ENCODE assay signal across 25 mouse cellular contexts in genomic region chr16:35703763-35704679, GRCm38 (mm10).
A peak's percentile ranks its signal among the peaks of the same experiment; 100 is the strongest.
DNase-seq lines count a peak whose midpoint lies in the region; ATAC-seq lines count a peak whose summit lies in the region.
"Had no signal": no experiment of that assay in that cellular context is flagged by ENCODE, and none has a peak within 500 bp of the region (broad histone marks: within the 10 kb centered on the region; RNA-seq: fewer than 3 reads in every experiment).

No protein-coding gene starts in this region.

- no peak for ATAC-seq in forebrain, embryonic 14.5 days
- no peak for ATAC-seq in forebrain, embryonic 13.5 days
- peak; percentile 62 for ATAC-seq in kidney, embryonic 15.5 days (replicated peaks; ENCODE audit: low FRiP score)
- ATAC-seq: CD4-positive, CD25-positive, alpha-beta regulatory T cell, adult 4 months; inflammation-experienced regulatory T-cells, adult 6 months; liver, embryonic 12.5 days had no signal

- no peaks in the 10 kb centered on the region for H3K4me1 ChIP-seq in forebrain, embryonic 14.5 days (ENCODE audit: control insufficient read depth, insufficient read depth, low read length)
- H3K4me1 ChIP-seq in forebrain, embryonic 13.5 days, result no peaks in the 10 kb centered on the region
- peaks cover 9% of the 10 kb centered on the region; the same call in 1 of the 2 replicates for H3K4me1 ChIP-seq in kidney, embryonic 15.5 days
- H3K4me1 ChIP-seq: forebrain, embryonic 12.5 days; liver, embryonic 12.5 days; stomach, embryonic 15.5 days had no signal

- H3K4me2 ChIP-seq in forebrain, embryonic 14.5 days (ENCODE audit: low read length), result no peak overlapping the region
- H3K4me2 ChIP-seq in forebrain, embryonic 13.5 days, result no peak overlapping the region
- H3K4me2 ChIP-seq in kidney, embryonic 15.5 days, result no peak overlapping the region
- H3K4me2 ChIP-seq: embryonic facial prominence, embryonic 13.5 days; forebrain, embryonic 12.5 days; heart, embryonic 11.5 days; hindbrain, embryonic 12.5 days; limb, embryonic 13.5 days; liver, embryonic 12.5 days; midbrain, embryonic 12.5 days; stomach, embryonic 15.5 days had no signal

- no peaks in the 10 kb centered on the region for H3K9me3 ChIP-seq in forebrain, embryonic 14.5 days (replicated peaks; ENCODE audit: control insufficient read depth, low read length)
- no peaks in the 10 kb centered on the region for H3K9me3 ChIP-seq in forebrain, embryonic 13.5 days (replicated peaks)
- no peaks in the 10 kb centered on the region for H3K9me3 ChIP-seq in kidney, embryonic 15.5 days (replicated peaks)
- H3K9me3 ChIP-seq: embryonic facial prominence, embryonic 13.5 days; forebrain, embryonic 12.5 days; hindbrain, embryonic 12.5 days; limb, embryonic 13.5 days; liver, embryonic 12.5 days; midbrain, embryonic 12.5 days; stomach, embryonic 15.5 days had no signal

- DNase-seq in forebrain, embryonic 14.5 days (ENCODE audit: low spot score), result peak; percentile 31
- DNase-seq in kidney, postnatal 36 days, result no peak
- peak; percentile 18 for DNase-seq in layer of hippocampus, adult 11-12 months (ENCODE audit: low spot score)
- no peak for DNase-seq in layer of hippocampus, postnatal 36 days
- DNase-seq in A20 (ENCODE audit: low read depth, low spot score), result peak; percentile 55
- no peak for DNase-seq in c-Kit-positive CD71-positive TER-119-positive erythroid progenitor cells, embryonic 14.5 days (ENCODE audit: low spot score)
- DNase-seq: cerebellum, adult 11-12 months; cerebellum, postnatal 14 days; gastrocnemius, postnatal 10 days; lung, adult 18-20 months; lung, postnatal 10 days; thymus, postnatal 25 days had no signal

- H3K36me3 ChIP-seq in forebrain, embryonic 14.5 days (ENCODE audit: control insufficient read depth, insufficient read depth, low read length), result peaks cover 10% of the 10 kb centered on the region; the same call in 1 of the 2 replicates
- H3K36me3 ChIP-seq in forebrain, embryonic 13.5 days (ENCODE audit: poor library complexity, severe bottlenecking), result peaks cover 15% of the 10 kb centered on the region
- H3K36me3 ChIP-seq in kidney, embryonic 15.5 days, result no peaks in the 10 kb centered on the region
- H3K36me3 ChIP-seq: forebrain, embryonic 12.5 days; midbrain, embryonic 12.5 days had no signal

- no peaks in the 10 kb centered on the region for H3K27me3 ChIP-seq in forebrain, embryonic 14.5 days (replicated peaks; ENCODE audit: control insufficient read depth, insufficient read depth, low read length)
- no peaks in the 10 kb centered on the region for H3K27me3 ChIP-seq in forebrain, embryonic 13.5 days
- H3K27me3 ChIP-seq in kidney, embryonic 15.5 days, result peaks cover 31% of the 10 kb centered on the region
- H3K27me3 ChIP-seq: embryonic facial prominence, embryonic 13.5 days; forebrain, embryonic 12.5 days; hindbrain, embryonic 12.5 days; limb, embryonic 13.5 days; liver, embryonic 12.5 days; stomach, embryonic 15.5 days had no signal

- no peak overlapping the region for H3K4me3 ChIP-seq in forebrain, embryonic 14.5 days (ENCODE audit: low read depth, low read length)
- no peak overlapping the region for H3K4me3 ChIP-seq in forebrain, embryonic 13.5 days
- H3K4me3 ChIP-seq in kidney, embryonic 15.5 days (replicated peaks), result no peak overlapping the region
- H3K4me3 ChIP-seq: embryonic facial prominence, embryonic 13.5 days; erythroblast, embryonic 14.5 days; forebrain, embryonic 12.5 days; hindbrain, embryonic 12.5 days; limb, embryonic 13.5 days; liver, embryonic 12.5 days; midbrain, embryonic 12.5 days; stomach, embryonic 15.5 days had no signal

- no peak overlapping the region for H3K9ac ChIP-seq in forebrain, embryonic 14.5 days (ENCODE audit: low read length)
- H3K9ac ChIP-seq in forebrain, embryonic 13.5 days, result no peak overlapping the region
- no peak overlapping the region for H3K9ac ChIP-seq in kidney, embryonic 15.5 days
- H3K9ac ChIP-seq: embryonic facial prominence, embryonic 13.5 days; forebrain, embryonic 12.5 days; hindbrain, embryonic 12.5 days; limb, embryonic 13.5 days; liver, embryonic 12.5 days; midbrain, embryonic 12.5 days; stomach, embryonic 15.5 days had no signal

- 71% methylated on average over 16 of the region's 16 CpGs for WGBS in forebrain, embryonic 14.5 days
- 75% methylated on average over 16 of the region's 16 CpGs for WGBS in forebrain, embryonic 13.5 days
- WGBS in kidney, embryonic 15.5 days, result 38% methylated on average over 16 of the region's 16 CpGs

- no peak overlapping the region for H3K27ac ChIP-seq in forebrain, embryonic 14.5 days (ENCODE audit: low read depth, low read length)
- no peak overlapping the region for H3K27ac ChIP-seq in forebrain, embryonic 13.5 days
- H3K27ac ChIP-seq in kidney, embryonic 15.5 days, result no peak overlapping the region
- H3K27ac ChIP-seq: embryonic facial prominence, embryonic 13.5 days; forebrain, embryonic 12.5 days; hindbrain, embryonic 12.5 days; limb, embryonic 13.5 days; liver, embryonic 12.5 days; midbrain, embryonic 12.5 days; stomach, embryonic 15.5 days had no signal

Comparison
In these comparisons a context has a peak if more than half of its experiments do, and no peak if none do; other contexts are left out.
1. DNase-seq: peak in forebrain, embryonic 14.5 days (single experiment), layer of hippocampus, adult 11-12 months (single experiment) and A20 (single experiment); none in kidney, postnatal 36 days (0 of 2), layer of hippocampus, postnatal 36 days (0 of 2) and c-Kit-positive CD71-positive TER-119-positive erythroid progenitor cells, embryonic 14.5 days (single experiment).